Mouse (Mus musculus) gastrocnemius, postnatal 25 days (tissue): ENCODE measurements around the gene Yipf3. TPM values are rescaled to one million over a fixed set of nuclear protein-coding genes. Genes with fewer than 3 reads are reported as not detected.

ENCODE experiments used
- DNase-seq: peaks from one replicate; pipeline ENCODE4 v3.0.0; 2022
- long read RNA-seq, 2 experiments: library from polyadenylated mRNA; stranded (forward); transcript quantifications; one replicate each; pipeline ENCODE4 v2.0.0; 2021
- total RNA-seq, 2 experiments: library from RNA; stranded (reverse); gene quantifications; 1 replicate in 1 of 2; 2 replicates in 1 of 2; pipeline ENCODE4 v1.2.3; 2021

The Yipf3 gene
- total RNA-seq, result 10 to 100 TPM; 49.4 to 54.7 TPM
- long read RNA-seq, experiment 1, transcript Yipf3-201 (9 exons, 2,035 nt), result major isoform, 28 of 41 reads
- long read RNA-seq, experiment 1, partial matches to known transcripts, result 8 of 41 reads
- long read RNA-seq, experiment 1, other reads (novel, unspliced or antisense), result 2 of 41 reads
- long read RNA-seq, experiment 2, transcript Yipf3-201 (9 exons, 2,035 nt), result major isoform, 48 of 61 reads
- long read RNA-seq, experiment 2, partial matches to known transcripts, result 11 of 61 reads
- long read RNA-seq, experiment 2, other reads (novel, unspliced or antisense), result 2 of 61 reads

DNA sequence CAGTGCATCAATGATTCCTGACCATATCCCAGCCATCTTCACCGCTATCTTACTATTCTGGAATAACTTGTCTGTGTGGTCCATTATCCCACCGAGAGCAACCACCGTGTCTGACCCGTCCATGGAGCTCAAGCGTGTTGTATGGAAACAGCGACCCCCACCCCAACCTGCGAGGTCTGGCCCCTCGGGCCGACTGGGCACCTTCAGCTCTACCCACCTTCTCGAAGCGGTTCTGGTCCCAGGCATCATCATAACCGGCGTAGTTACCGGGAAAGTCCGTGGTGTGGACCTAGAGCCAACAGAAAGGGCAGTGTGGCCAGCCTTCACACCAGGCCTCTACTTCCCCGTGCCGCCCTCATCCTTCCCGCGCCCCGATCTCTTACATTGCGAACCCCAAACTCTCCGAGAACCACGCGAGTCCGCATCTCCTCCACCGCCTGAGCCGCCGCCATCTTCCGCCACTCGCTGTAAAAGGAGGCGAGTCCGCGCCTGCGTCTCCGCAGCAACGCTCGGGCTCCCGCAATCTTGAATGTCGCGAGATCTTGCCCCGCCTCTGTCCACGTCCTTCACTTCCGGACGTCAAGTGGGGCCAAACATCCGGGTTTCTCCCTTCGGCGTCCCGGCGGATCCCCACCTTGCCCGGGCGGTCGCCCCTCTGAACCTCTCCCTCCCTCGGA is at the start of gene Yipf3, which contains the start of gene Polr1c:
Yipf3 (plus strand) TSS at position 569 of the 677 bp plus-strand sequence.
Polr1c (minus strand) TSS at position 543 of the 677 bp plus-strand sequence.
- DNase-seq, result peak; percentile 93

DNA sequence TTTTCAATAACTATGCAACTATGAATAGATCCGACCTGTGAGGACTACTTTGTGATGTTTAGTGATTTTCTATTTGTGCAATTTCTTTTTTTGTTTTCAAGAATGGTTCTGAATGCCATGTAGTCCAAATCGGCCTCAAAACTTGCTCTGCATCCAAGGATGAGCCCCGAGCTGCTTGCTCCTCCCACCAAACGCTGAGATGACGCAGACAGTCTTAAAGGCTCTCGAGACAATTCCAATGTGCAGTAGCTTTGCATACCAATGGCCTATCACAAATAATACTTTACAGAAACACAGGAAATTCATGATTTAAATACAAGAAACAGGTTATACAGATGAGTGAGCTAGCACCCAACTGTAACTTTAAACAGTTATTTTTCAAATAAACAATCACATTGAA is 46.7 kb upstream of the Yipf3 start:
- DNase-seq, result no peak

DNA sequence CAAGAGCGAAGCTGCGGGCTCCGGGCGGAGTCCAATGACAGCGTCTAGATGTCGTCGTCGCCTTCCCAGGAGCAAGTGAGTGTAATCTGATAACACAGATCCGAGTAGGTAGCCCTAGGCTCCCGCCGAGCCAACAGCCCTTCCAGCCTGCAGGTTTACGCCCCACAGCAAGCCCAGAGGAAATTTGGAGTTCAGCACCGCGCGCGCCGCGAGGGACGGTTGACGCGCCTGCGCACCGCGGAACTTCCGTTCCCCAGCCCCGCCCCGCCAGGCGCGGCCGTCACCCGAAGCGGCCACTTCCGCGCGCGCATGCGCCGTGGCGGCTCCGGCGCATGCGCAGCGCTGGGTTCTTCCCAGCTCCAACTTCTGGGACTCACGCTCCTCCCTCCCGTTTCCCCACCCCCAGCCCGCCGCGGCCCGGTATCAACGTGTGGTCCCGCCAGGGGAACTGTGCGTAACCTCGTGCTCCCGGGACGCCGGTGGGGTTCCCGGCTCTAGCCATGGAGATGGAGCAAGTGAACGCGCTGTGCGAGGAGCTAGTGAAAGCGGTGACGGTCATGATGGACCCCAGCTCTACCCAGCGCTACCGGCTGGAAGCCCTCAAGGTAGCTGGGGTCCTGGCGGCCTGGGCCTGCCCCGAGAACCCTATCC is 45.3 kb upstream of the Yipf3 start, which contains the start of the genes Polh and Xpo5:
Polh (minus strand) TSS at position 225 of the 651 bp plus-strand sequence.
Xpo5 (plus strand) TSS at position 362 of the 651 bp plus-strand sequence.
- DNase-seq, result peak; percentile 94

DNA sequence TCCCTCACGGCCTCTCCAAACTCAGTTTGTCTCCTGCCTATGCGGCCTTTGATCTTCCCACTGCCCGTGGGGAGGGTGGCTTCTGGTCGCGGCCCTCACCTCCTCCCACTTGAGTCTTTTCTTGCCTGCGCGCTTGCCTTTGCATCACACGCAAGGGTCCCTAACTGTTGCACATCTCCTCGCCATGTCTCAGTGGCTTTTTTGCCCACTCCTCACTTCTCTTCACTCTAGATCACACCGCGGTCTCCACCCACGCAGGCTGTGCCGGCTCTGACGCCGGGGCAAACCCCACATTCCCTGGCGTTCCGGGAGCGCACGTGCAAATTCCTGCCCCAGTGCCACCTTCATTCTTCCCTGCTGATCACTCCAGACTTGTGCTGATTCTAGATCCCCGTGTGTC is 44.8 kb upstream of the Yipf3 start:
- peak; percentile 9 for DNase-seq

DNA sequence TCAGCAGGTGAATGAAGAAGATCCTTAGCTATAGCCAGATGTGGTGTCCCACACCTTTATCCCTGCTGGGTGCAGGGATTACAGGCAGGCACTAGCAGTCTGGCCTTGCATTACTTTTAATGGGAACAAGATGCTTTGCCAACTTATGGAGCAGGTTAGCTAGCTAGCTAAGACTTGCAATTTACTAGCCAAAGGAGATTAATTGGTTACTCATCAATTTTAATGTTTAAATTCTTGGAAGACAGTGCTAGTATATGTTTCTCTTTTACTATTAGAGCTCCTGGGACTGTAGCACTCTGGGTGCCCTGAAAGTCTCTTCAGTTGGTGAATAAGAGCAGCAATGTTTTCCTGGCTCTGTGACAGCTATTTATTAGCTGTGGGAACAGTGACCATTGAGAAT is 41.2 kb upstream of the Yipf3 start:
- DNase-seq, result no peak

DNA sequence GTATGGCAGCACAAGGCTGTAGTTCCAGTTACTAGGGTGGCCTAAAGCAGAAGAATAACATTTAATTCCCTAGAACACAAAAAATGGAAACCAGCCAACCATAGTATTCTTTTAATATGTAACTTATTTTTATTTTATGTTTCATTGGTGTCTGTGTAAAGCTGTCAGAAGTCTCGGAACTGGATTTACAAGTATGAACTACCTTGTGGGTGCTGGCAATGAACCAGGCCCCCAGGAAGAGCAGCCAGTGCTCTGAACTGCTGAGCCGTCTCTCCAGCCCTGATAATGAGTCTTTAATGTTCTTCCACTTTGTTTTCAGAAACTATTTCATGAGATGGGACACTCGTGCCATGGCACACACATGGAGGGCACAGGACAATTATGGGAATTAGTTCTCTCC is 37.3 kb upstream of the Yipf3 start:
- no peak for DNase-seq

DNA sequence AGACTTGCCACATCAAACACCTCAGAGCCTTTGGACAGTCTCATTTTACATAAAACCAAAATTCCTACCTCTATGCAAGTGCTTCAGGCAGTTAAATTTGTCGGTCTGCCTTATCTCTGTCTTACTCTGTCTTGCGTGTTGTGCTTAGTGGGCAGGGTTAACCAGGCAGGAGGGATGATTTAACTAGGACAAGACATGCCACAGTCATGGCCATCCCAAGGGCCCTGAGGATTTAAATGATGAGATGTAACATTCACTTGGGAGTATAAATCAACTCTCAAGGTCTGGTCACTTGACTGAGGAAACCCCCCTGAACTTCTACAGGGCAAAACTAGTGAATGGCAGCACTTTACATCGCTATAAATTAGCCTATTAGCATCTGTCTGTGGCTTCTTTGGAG is 26.3 kb upstream of the Yipf3 start:
- DNase-seq, result no peak

DNA sequence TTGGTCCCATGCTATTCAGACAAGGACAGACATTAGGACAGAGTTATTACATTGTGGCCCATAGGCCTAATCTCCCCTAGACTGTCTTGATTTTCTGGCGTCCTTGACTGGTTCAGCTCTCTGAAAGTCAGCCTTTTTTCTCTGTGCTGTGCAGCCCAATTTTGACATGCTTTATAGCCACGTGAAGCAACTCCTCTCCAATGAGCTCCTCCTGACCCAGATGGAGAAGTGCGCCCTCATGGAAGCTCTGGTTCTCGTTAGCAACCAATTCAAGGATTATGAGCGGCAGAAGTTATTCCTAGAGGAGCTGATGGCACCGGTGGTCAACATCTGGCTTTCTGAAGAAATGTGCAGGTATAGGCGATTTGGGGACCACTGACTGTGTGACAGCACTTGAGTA is 20.3 kb upstream of the Yipf3 start:
- no peak for DNase-seq

DNA sequence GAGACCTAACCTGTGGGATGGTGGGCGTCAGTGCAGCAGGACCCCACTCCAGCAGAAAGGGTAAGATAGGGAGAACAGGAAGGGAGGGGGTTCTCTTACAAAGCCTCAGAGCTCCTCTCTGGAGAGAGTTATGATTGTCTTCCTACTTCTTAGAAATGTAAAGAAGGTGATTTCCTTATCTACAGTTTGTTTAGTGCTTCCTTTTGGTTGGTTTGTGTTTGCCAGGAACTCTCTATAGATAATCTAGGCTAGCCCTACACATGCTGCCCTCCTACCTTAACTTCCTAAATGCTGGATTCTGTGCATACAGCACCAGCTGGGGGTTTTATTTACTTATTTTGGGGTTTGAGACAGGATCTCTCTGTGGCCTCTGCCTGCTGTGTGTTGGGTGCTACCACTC is 11.8 kb upstream of the Yipf3 start:
- no peak for DNase-seq

DNA sequence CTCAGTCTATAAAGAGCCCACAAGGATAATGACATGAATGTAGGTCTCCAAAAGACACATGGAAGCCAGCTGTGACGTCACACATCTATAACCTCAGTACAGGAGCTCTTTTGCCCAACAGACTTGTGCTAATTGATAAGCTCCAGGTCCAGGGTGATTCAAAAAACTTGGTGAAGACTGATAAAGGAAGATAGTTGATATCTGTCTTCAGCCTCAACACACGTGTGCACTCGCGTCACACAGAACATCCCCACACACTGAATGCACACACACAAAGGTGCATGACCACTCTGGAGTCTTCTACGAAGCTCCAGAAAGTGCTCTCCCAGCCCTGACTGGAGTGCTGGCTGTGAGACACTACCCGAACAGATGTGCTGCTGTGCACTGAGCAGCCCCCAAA is 10.8 kb upstream of the Yipf3 start:
- no peak for DNase-seq

DNA sequence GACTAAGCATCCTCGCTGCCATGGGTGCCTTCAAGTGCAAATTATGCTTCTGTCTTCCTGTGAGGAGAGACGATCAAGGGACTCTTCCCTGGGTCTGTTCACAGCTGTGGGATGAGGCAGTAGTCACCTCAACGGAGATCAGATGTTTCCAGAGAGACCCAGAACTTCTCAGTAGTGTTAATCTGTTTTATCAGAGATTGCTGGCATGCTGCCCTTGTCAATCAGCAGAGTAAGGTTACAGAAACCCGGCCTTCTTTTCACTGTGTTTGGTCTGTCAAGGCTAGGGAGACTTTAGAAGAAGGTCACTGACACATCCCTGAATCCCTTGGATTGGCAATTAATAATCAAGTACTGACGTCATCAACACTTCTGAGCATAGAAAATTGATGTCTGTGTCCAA is 10.4 kb upstream of the Yipf3 start:
- no peak for DNase-seq

DNA sequence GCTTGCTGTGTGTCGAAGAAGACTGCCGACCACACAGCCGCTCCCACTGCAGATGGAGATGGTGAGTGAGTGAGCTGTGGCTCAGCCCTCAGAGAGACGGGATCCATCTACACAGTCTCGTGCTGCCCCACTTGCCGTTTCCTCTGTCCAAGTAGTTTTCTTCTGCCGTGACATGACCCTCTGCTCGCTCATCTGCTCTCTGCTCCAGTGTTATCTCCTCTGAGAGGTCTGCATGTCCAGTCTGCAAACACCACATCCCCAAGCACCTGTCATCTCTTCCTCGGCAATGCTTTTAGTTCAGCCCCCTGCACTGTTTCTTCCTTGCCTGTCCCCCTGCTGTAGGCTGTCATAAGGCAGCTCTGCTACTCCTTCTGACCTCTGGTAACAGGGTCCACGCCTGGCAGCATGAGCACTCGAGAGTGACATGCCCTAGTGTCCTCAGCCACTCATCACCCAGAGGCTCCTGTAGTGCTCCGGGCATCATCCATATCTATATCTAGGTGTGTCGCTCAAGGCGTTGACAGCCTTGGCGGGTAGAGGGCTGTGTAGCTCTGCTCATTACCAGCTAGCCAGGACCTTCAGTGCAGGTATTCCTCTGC is 8.3 kb upstream of the Yipf3 start:
- no peak for DNase-seq

DNA sequence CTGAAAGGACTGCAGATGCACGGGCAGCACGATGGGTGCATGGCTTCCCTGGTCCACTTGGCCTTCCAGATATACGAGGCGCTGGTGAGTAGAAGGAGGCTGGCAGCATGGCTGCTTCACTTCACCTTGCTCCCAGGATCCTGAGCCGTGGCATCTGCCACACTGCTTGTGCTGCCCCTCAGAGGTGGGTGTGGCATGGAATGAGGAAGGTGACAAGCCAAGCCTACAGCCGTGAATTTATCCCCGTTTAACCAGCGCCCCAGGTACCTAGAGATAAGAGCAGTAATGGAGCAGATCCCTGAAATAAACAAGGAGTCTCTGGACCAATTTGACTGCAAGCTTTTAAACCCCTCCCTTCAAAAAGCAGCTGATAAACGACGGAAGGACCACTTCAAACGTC is 6.4 kb upstream of the Yipf3 start:
- DNase-seq, result no peak

DNA sequence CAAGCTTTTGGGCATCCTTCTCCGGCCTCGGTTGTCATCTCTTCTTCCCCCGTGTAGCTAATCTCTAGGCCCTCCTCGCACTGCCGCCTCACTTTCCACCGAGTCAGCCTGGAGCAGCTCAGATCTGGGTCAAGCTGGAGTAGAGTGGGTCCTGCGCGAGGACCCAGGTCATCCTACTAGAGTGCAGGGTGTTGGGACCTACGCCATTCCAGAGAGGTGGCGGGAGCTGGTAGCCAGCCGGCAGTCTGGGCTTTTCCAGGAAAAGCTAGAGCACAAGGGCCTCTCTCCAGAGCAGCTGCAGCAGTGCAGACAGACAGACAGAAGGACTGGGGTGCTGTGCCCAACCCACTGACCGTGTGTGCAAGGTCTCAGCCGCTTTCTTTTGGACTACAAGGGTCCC is 5.6 kb upstream of the Yipf3 start:
- DNase-seq, result no peak

DNA sequence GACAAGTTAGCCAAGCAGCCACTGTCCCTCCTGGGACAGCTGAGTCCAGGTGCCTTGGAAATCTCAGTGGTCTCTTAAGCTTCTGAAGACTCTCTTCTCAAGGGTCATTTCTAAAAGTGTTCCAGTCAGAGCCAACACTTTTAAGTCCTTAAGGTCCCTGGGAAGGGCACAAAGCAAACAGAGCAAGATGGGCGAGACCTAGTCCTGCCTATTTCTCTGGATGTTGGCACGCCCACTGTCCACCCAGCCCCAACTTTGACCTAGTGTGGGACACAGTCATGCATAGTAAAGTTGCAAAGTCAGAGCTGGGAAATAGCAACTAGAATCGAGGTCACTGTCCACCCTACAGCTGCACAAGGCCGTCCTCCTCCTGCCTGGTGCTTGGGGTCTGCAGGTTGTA is 4.9 kb upstream of the Yipf3 start:
- DNase-seq, result no peak

DNA sequence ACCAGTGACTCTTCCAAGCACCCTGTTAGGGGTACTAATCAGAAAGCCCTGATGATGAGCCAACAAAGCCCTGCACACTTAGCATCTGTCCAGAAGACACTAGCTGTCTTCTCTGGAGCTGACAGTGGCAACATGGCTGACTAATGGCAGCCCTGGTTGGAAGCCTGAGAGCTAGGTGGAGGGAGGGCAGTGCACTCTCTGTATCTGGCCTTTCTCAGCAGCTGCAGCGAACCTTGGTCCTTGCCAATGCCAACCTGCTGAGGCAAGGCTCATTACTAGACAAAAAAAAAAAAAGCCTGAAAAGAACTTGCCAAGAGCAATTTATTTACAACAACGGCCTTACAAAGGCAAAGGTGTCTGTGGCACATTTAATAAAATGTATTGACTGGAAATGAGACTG is 4.3 kb upstream of the Yipf3 start:
- no peak for DNase-seq

DNA sequence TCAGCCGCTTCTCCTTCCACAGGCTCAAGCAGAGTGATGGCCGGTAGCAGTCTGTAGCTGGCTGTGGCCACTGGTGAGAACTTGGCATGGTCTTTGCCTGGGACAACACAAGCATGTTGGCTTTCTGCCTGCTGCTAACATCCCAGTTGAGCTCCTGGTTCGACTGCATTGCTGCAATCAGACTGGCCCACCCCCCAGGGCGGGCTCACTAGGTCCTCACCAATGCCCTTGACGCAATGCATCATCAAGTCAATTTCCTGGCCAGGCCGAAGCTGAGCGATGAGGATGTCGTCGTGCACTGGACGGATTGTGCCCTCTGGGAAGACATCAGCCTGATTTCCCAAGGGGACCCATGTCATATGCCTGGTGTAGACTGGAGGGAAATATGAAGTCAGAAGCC is 3.3 kb upstream of the Yipf3 start:
- DNase-seq, result no peak

DNA sequence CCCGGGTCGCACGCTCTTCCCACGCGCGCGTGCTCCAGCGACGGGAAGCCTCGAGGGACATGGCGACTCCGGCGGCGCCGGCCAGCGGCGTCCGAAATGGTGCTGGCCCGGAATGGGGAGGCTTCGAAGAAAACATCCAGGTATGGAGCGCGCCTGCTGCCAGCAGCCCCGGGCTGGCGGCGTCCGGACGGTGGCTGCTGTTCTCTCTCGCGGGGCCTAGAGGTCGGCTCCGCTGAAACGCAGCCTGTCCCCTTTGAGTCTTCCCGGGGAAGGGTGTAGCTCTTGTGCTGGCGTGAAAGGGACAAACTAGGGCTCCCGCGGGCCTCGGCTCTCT is 276 bp downstream of the Yipf3 start:
- no peak for DNase-seq

DNA sequence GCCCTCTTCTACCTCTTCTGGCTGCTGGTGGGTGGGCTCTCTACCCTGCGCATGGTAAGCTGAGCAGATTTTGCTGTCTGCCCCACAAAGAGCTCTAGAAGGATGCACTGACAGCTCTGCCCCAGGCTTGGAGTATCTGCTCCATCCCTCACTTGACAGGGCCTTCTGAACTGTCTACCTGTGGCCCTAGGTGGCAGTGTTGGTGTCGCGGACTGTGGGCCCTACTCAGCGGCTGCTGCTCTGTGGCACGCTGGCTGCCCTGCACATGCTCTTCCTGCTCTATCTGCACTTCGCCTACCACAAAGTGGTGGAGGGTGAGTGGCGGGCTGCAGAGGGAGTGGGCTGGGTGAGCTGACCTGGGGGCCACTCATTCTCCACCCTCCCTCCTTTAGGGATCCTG is 3.3 kb downstream of the Yipf3 start:
- no peak for DNase-seq

DNA sequence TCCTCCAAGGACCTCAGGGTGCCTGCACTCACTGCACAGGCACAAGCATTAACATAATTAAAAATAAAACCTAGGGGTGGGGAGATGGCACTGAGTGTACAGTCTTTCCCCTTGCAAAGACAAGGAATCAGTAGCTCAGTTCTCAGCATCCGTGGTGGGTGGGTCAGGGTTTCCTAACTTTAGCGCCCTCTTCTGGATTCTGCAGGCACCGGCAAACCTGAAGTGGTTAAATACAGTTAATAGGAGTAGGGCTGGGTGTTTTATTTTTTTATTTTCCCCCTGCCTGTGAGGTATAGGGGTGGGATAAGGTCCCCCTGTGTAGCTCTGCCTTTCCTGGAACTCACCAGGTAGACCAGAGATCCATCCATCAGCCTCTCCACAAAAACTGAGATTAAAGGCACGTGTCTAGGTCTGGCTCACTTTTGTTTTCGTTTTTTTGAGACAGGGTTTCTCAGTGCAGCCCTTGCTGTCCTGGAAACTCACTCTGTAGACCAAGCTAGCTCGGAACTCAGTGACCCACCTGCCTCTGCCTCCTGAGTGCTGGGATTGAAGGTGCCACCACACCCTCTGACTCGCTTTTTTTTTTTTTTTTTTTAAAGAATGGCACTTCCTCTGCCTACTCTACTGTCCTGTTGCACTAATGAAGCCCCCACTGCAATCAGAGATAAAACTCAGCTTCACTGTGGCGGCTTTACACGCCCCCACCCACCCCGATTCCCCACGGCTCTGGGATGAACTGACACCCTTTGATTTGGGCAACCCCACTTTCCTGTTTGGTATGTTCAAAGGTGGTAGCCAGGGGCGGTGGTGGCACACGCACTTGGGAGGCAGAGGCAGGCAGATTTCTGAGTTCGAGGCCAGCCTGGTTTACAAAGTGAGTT is 4.9 kb downstream of the Yipf3 start:
- no peak for DNase-seq

DNA sequence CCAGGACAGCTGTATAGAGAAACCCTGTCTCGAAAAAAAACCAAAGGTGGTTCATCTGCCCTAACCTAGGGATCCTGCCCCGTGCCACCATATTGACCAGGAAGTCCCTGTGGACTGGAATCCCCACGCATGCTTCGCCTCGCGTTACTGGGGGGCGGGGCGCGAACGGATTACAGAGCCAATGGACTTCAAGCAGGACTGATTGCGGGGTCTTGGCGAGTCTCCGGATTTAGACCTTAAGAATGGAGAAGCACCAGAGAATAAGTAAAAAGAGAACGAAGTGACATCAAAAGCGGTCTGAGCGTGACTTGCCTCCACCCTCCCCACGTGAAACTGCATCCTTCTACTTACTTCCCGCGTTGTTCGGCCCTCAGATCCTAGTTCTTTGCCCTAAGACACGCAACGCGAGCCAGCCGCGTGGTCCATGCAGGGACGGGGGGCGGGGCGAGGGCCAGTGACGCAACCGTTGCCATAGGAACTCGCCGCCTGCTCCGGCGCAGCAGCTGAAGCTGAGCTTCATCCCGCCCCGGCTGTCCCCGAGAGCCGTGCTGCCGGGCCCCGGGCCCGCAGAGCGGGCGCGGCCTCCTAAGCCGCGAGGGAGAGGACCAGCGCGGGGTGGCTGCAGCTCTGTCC is 5.7 kb downstream of the Yipf3 start, which contains the start of gene Lrrc73:
Lrrc73 (plus strand) TSS at position 80 of the 633 bp plus-strand sequence.
- DNase-seq, result peak; percentile 89
